Mouse (Mus musculus) layer of hippocampus, adult 9-11 months (tissue): ENCODE data around the gene Pard6a.
A peak's percentile ranks its signal among the peaks of the same experiment; 100 is the strongest.

Experiments used
- DNase-seq: peaks from one replicate; pipeline ENCODE4 v3.0.0; 2022

Gene Pard6a

GRCm38 (mm10) chr8:105702001-105702401 lies 1.1 kb downstream of the Pard6a start:
- DNase-seq, result no peak

- no peak for DNase-seq
Measured at GRCm38 (mm10) chr8:105702731-105703415, 1.9 kb downstream of the Pard6a start.

- DNase-seq, result no peak
Measured at GRCm38 (mm10) chr8:105704146-105704812, 3.3 kb downstream of the Pard6a start.

GRCm38 (mm10) chr8:105704955-105705354 lies 4.0 kb downstream of the Pard6a start:
- no peak for DNase-seq

GRCm38 (mm10) chr8:105706426-105706825 lies 5.5 kb downstream of the Pard6a start:
- no peak for DNase-seq

GRCm38 (mm10) chr8:105707498-105708403 lies 6.8 kb downstream of the Pard6a start, which contains the start of the genes 4933405L10Rik and Enkd1:
Gene 4933405L10Rik (plus strand): TSS chr8:105707655.
Gene Enkd1 (minus strand): TSS chr8:105708210.
- peak; percentile 90 for DNase-seq

GRCm38 (mm10) chr8:105708675-105709074 lies 7.7 kb downstream of the Pard6a start:
- no peak for DNase-seq

- no peak for DNase-seq
Measured at GRCm38 (mm10) chr8:105709317-105709716, 8.4 kb downstream of the Pard6a start.

GRCm38 (mm10) chr8:105712286-105712685 lies 11.3 kb downstream of the Pard6a start:
- no peak for DNase-seq

- DNase-seq, result peak; percentile 75
Measured at GRCm38 (mm10) chr8:105714139-105714538, 13.2 kb downstream of the Pard6a start.

GRCm38 (mm10) chr8:105715042-105715441 lies 14.1 kb downstream of the Pard6a start:
- no peak for DNase-seq

- no peak for DNase-seq
Measured at GRCm38 (mm10) chr8:105716302-105716945, 15.5 kb downstream of the Pard6a start.

- DNase-seq, result no peak
Measured at GRCm38 (mm10) chr8:105719637-105720036, 18.7 kb downstream of the Pard6a start.

GRCm38 (mm10) chr8:105722861-105723260 lies 21.9 kb downstream of the Pard6a start:
- no peak for DNase-seq

GRCm38 (mm10) chr8:105725726-105726125 lies 24.8 kb downstream of the Pard6a start:
- DNase-seq, result no peak

- DNase-seq, result no peak
Measured at GRCm38 (mm10) chr8:105727397-105728124, 26.6 kb downstream of the Pard6a start.

- no peak for DNase-seq
Measured at GRCm38 (mm10) chr8:105732186-105732585, 31.2 kb downstream of the Pard6a start.

GRCm38 (mm10) chr8:105739216-105739615 lies 38.3 kb downstream of the Pard6a start:
- no peak for DNase-seq

- no peak for DNase-seq
Measured at GRCm38 (mm10) chr8:105743301-105743700, 42.4 kb downstream of the Pard6a start.

GRCm38 (mm10) chr8:105750606-105751005 lies 49.7 kb downstream of the Pard6a start:
- peak; percentile 44 for DNase-seq
